Mouse (Mus musculus) splenic B cell, adult 2 months (primary cell): ENCODE data around the gene Cox7c.
A peak's percentile ranks its signal among the peaks of the same experiment; 100 is the strongest.
"Not testable (repeated sequence)": the region's sequence is repeated elsewhere in the genome, so short reads cannot be mapped to it uniquely, and the experiment has no call there.

Experiments
- DNase-seq: peaks from one replicate; pipeline ENCODE4 v3.0.0-alpha.2; 2011; ENCODE audit warnings: low read depth, low spot score
- H3K27me3 ChIP-seq: 2 replicates; pipeline ENCODE4 v1.6.1; 2012; ENCODE audit warnings: mild to moderate bottlenecking, low read length, moderate library complexity, mixed read lengths; ENCODE audit not compliant: control insufficient read depth, poor library complexity, insufficient read depth, severe bottlenecking
- H3K36me3 ChIP-seq: 2 replicates; pipeline ENCODE4 v1.6.1; 2012; ENCODE audit warnings: mild to moderate bottlenecking, low read length, moderate library complexity, mixed read lengths; ENCODE audit not compliant: control insufficient read depth, poor library complexity, insufficient read depth, severe bottlenecking

The Cox7c gene

GRCm38 (mm10) chr13:86046254-86046951 is at the start of gene Cox7c:
Cox7c (minus strand) TSS chr13:86046904.
- DNase-seq, result peak; percentile 94
- Histone ChIP-seq H3K36me3 (0 out of 2 replicates have a peak, but pooled peaks cover 3% of the 10 kb centered on the region), H3K27me3 (no peaks in the 10 kb centered on the region)

- no peak for DNase-seq
- Histone ChIP-seq H3K36me3 (no peaks in the 10 kb centered on the region), H3K27me3 (no peaks in the 10 kb centered on the region)
These were observed 21.5 kb upstream of the Cox7c start for GRCm38 (mm10) chr13:86068011-86068724.

GRCm38 (mm10) chr13:86067508-86067907 is 20.8 kb upstream of the Cox7c start:
- H3K27me3 ChIP-seq, result no peaks in the 10 kb centered on the region
- no peak for DNase-seq
- H3K36me3 ChIP-seq, result no peaks in the 10 kb centered on the region

GRCm38 (mm10) chr13:86054091-86054490 is 7.4 kb upstream of the Cox7c start:
- not testable (repeated sequence) for H3K27me3 ChIP-seq

GRCm38 (mm10) chr13:86004907-86005675 is 41.6 kb downstream of the Cox7c start:
- no peaks in the 10 kb centered on the region for H3K27me3 ChIP-seq
- DNase-seq, result no peak
- H3K36me3 ChIP-seq, result no peaks in the 10 kb centered on the region

More at GRCm38 (mm10) chr13:86054091-86054490, 7.4 kb upstream of the Cox7c start:
- not testable (repeated sequence) for DNase-seq, H3K36me3 ChIP-seq
